Mouse (Mus musculus) megakaryocyte, embryonic 14.5 days (primary cell): ENCODE results near the gene Gmfb.

Source experiments
- FLI1 ChIP-seq: IDR thresholded peaks from 2 replicates; pipeline ENCODE4 v1.6.1; 2012; ENCODE audit warnings: low read length, inconsistent platforms, mixed read lengths
- GATA1 ChIP-seq: IDR thresholded peaks from 3 replicates; pipeline ENCODE4 v1.6.1; 2012; ENCODE audit warnings: mixed read lengths, low read length, inconsistent platforms, borderline replicate concordance

DNA sequence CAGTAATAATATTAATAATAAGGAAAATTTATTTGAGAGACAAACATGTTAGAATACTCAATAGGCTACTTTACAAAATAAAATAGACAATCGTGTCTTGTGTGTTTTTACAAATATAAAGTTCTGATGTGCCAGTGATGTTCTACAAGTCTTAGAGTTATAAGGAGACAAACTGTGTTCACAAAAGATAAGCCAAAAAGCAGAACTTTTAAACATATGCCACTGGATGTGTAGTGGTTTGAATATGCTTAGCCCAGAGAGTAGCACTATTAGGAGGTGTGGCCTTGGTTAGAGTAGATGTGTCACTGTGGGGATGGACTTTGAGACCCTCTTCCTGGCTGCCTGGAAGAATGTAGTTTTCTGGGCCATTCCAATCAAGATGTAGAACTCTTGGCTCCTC is 27.7 kb upstream of the Gmfb start:
- TF ChIP-seq GATA1 (no peak), FLI1 (no peak)
